Mouse (Mus musculus): ENCODE measurements at regions not wholly inside any gene's neighbourhood (a gene's known extent, or its start where the extent isn't known, plus 50 kb on each side); places are given as distances from the start of the nearest gene placed in this dataset.

DNA sequence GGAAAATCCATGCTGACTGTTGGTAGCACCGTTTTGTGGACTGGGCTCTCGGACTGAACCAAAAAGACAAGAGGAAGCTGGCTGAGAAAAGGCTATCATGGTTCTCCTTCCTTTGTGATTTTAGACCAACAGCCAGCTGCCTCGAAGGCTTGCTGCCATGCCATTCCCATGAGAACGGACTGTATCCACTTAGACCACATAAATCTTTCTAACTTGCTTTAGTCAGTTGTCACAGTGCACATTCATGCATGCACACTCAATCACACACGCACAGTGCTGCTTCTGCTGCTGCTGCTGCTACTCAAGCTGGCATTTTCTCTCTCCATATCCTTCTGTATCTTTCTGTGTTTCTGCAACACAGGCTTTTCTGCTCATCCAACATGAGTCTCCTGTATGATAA, 1405.8 kb downstream of the Gsdmc2 start:
- Histone ChIP-seq H3K36me3 (ENCODE audit: control insufficient read depth, insufficient read depth, low read length) (no peaks in the 10 kb centered on the region), H3K4me1 (ENCODE audit: control insufficient read depth, insufficient read depth, insufficient read length, low read length) (no peaks in the 10 kb centered on the region), H3K27me3 (ENCODE audit: control insufficient read depth, insufficient read depth, low read length) (no peaks in the 10 kb centered on the region), H3K4me3 (ENCODE audit: low read depth, low read length) (no peak overlapping the region), H3K27ac (ENCODE audit: insufficient read depth, low read depth, low read length) (no peak overlapping the region)
- TF ChIP-seq POLR2A (IDR thresholded peaks at IDR 0.05; ENCODE audit: low read depth, low read length) (no peak), CTCF (IDR thresholded peaks at IDR 0.05; ENCODE audit: extremely low read depth, insufficient read length, insufficient replicate concordance, low read depth, low read length) (no peak)
- 83% methylated on average over 5 of the region's 5 CpGs for WGBS

DNA sequence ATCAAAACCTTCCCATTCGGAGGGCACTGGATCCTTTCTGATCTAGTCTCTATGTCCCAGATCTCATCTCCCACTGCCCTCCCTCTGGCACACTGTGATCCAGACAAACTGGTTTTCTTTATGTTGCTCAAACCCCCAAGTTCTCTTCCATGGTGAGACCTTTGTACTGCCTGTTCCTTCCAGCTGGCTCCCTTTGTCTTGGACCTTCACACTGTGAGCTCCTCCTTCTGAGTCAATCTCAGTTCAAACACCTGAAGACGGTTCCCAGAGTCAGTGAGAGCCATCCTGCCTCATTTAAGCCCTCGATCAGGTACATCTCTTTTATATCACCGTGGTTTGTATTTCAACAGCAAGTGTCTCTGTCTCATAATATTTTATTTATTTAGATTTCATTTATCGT, 1408.3 kb downstream of the Gsdmc2 start:
- Histone ChIP-seq H3K4me3 (ENCODE audit: low read depth, low read length) (no peak overlapping the region), H3K27me3 (ENCODE audit: control insufficient read depth, insufficient read depth, low read length) (no peaks in the 10 kb centered on the region), H3K36me3 (ENCODE audit: control insufficient read depth, insufficient read depth, low read length) (no peaks in the 10 kb centered on the region), H3K27ac (ENCODE audit: insufficient read depth, low read depth, low read length) (no peak overlapping the region), H3K4me1 (ENCODE audit: control insufficient read depth, insufficient read depth, insufficient read length, low read length) (no peaks in the 10 kb centered on the region)
- WGBS: 73% methylated on average over 5 of the region's 5 CpGs
- no peak for TF ChIP-seq CTCF (IDR thresholded peaks at IDR 0.05; ENCODE audit: extremely low read depth, insufficient read length, insufficient replicate concordance, low read depth, low read length)
- TF ChIP-seq POLR2A (IDR thresholded peaks at IDR 0.05; ENCODE audit: low read depth, low read length): no peak

DNA sequence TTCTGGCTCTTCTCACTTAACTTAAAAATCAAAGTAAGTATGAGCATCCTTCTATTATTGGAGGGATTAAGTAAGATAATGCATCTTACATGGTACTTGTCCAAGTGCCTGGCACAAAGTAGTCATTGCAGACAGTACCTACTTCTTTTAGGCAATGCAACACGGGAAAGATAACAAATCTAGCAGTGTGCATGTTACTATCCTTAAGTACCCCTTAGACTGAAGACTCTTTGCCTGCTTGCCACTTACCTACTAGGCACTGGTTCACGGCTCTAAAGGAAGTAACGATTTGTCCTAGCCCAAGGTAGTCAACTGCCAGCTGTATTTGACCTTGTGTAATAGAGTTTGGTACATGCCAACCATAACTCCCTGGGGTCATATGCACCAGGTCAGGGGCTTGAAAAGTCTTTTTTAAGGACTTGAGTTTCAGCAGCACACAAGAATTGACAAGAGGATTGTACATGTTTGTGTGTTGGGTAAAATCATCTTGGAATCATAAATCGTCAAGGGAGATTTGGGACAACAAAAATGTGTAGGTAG, 1409.8 kb downstream of the Gsdmc2 start:
- TF ChIP-seq POLR2A (IDR thresholded peaks at IDR 0.05; ENCODE audit: low read depth, low read length): no peak
- no peak for TF ChIP-seq CTCF (IDR thresholded peaks at IDR 0.05; ENCODE audit: extremely low read depth, insufficient read length, insufficient replicate concordance, low read depth, low read length)
- Histone ChIP-seq H3K36me3 (ENCODE audit: control insufficient read depth, insufficient read depth, low read length) (no peaks in the 10 kb centered on the region), H3K4me3 (ENCODE audit: low read depth, low read length) (no peak overlapping the region), H3K27me3 (ENCODE audit: control insufficient read depth, insufficient read depth, low read length) (no peaks in the 10 kb centered on the region), H3K27ac (ENCODE audit: insufficient read depth, low read depth, low read length) (no peak overlapping the region), H3K4me1 (ENCODE audit: control insufficient read depth, insufficient read depth, insufficient read length, low read length) (no peaks in the 10 kb centered on the region)
- WGBS: 87% methylated on average over 4 of the region's 4 CpGs

DNA sequence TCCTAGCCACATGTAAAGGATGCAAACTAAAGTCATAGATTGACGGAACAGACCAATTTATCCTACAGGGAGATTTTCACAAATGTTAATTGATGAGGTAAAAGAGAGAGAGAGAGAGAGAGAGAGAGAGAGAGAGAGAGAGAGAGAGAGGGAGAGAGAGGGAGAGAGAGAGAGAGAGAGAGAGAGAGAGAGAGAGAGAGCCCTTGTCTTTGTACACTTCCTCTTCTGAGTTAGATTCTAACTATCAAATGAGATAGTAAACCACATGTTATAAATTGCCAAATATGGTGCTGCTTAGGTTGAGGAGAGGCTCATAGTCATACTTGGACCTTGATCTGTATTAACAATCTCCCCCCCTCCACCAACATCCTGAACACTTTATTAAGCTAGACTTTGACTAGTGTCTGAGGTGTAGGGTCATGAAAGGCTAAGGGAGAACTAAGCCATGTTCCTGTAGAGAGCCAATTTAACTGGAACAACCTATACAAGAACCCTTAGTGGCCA, 1412.2 kb downstream of the Gsdmc2 start:
- H3K27me3 ChIP-seq (ENCODE audit: control insufficient read depth, insufficient read depth, low read length): no peaks in the 10 kb centered on the region
- WGBS: 94% methylated on average over 1 of the region's 1 CpGs
- TF ChIP-seq POLR2A (IDR thresholded peaks at IDR 0.05; ENCODE audit: low read depth, low read length): no peak
- no peak for TF ChIP-seq CTCF (IDR thresholded peaks at IDR 0.05; ENCODE audit: extremely low read depth, insufficient read length, insufficient replicate concordance, low read depth, low read length)
- no peak overlapping the region for H3K27ac ChIP-seq (ENCODE audit: insufficient read depth, low read depth, low read length)
- no peak overlapping the region for H3K4me3 ChIP-seq (ENCODE audit: low read depth, low read length)
- no peaks in the 10 kb centered on the region for H3K4me1 ChIP-seq (ENCODE audit: control insufficient read depth, insufficient read depth, insufficient read length, low read length)
- H3K36me3 ChIP-seq (ENCODE audit: control insufficient read depth, insufficient read depth, low read length): no peaks in the 10 kb centered on the region

DNA sequence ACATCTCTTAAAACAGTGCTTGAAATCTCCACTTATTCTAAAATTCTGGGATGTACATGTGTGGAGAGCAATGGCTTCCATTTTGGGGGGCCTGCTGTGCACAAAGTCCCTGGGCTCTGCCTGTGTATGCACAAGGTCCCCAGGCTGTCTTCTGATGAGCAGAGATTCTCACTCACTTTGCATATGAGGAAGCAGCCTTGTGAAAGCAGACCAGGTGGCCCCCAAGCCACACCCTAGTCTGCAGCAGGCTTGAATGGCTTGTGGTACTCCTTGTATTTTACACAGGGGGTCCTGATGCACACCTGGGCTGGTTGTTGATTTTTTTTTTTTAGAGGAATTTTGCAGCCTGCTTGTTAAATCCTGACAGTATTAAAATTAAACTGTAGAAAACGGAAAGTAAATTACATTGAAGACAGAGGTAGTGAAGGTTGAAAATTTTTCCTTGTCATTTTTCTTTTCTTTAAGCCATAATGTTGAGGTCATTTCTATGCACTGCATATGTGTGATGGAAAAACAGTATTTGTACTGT, 1413.8 kb downstream of the Gsdmc2 start:
- 81% methylated on average over 1 of the region's 1 CpGs for WGBS
- Histone ChIP-seq H3K4me1 (ENCODE audit: control insufficient read depth, insufficient read depth, insufficient read length, low read length) (no peaks in the 10 kb centered on the region), H3K4me3 (ENCODE audit: low read depth, low read length) (no peak overlapping the region), H3K27me3 (ENCODE audit: control insufficient read depth, insufficient read depth, low read length) (no peaks in the 10 kb centered on the region), H3K27ac (ENCODE audit: insufficient read depth, low read depth, low read length) (no peak overlapping the region), H3K36me3 (ENCODE audit: control insufficient read depth, insufficient read depth, low read length) (no peaks in the 10 kb centered on the region)
- no peak for TF ChIP-seq POLR2A (IDR thresholded peaks at IDR 0.05; ENCODE audit: low read depth, low read length)
- no peak for TF ChIP-seq CTCF (IDR thresholded peaks at IDR 0.05; ENCODE audit: extremely low read depth, insufficient read length, insufficient replicate concordance, low read depth, low read length)

DNA sequence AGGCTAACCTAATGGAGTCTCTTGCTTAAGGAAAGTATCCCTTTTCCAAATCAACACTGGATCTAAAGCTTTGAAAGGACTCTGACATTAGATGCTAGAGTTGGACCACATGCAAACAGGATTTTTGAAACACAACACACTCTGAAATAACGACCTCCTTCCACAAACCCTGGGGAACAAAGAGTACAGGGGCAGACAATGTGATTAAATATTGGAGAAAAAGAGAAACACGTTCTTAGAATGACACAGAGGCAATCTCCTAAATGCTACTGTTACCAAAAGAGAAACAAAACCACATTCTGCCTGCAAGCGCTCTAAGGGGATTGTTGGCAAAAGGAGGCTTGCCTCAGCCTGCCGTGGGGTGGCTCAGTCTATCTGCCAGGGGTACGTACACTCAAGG, 1422.0 kb downstream of the Gsdmc2 start:
- TF ChIP-seq CTCF (IDR thresholded peaks at IDR 0.05; ENCODE audit: extremely low read depth, insufficient read length, insufficient replicate concordance, low read depth, low read length) (no peak), POLR2A (IDR thresholded peaks at IDR 0.05; ENCODE audit: low read depth, low read length) (no peak)
- no peak overlapping the region for H3K27ac ChIP-seq (ENCODE audit: insufficient read depth, low read depth, low read length)
- no peaks in the 10 kb centered on the region for H3K27me3 ChIP-seq (ENCODE audit: control insufficient read depth, insufficient read depth, low read length)
- H3K4me3 ChIP-seq (ENCODE audit: low read depth, low read length): no peak overlapping the region
- H3K36me3 ChIP-seq (ENCODE audit: control insufficient read depth, insufficient read depth, low read length): no peaks in the 10 kb centered on the region
- 79% methylated on average over 5 of the region's 5 CpGs for WGBS
- no peaks in the 10 kb centered on the region for H3K4me1 ChIP-seq (ENCODE audit: control insufficient read depth, insufficient read depth, insufficient read length, low read length)

DNA sequence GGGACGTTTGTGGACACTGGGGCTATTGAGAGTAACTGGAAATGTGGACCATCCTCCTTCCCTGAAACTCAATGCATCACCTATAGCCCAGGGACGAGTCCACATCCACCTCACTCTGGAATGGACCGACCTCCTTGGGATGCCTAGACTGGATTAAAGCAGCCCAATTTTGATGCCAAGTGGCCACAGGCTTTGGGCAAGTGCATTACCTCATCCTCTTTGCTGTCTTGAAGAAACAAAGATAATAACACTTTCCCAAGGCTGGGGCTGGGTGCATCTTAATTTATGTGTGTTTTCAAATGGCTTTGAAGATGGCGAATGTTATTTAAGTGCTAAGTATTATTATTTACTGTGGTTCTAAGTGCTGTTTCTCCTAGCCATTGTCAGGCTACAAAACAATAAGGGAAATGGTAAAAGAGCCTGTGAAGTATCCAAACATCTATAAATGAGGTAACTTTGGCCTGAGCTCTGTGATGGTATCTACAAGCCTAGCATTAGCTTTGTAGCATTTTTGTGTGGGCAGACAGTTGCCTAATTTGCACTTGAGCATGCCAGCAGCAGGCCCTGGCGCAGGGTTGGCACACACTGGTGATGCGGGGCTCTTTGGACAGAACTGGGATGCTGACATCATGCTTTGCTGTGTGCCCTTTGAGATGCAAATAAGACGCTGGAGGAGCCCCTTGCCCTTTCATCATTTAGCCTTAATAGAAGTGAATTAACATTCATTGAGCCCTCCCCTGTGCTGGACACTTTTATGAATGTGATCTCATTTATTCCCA, 1423.7 kb downstream of the Gsdmc2 start:
- no peak overlapping the region for H3K4me3 ChIP-seq (ENCODE audit: low read depth, low read length)
- 93% methylated on average over 7 of the region's 7 CpGs for WGBS
- TF ChIP-seq CTCF (IDR thresholded peaks at IDR 0.05; ENCODE audit: extremely low read depth, insufficient read length, insufficient replicate concordance, low read depth, low read length) (no peak), POLR2A (IDR thresholded peaks at IDR 0.05; ENCODE audit: low read depth, low read length) (no peak)
- no peaks in the 10 kb centered on the region for H3K4me1 ChIP-seq (ENCODE audit: control insufficient read depth, insufficient read depth, insufficient read length, low read length)
- no peak overlapping the region for H3K27ac ChIP-seq (ENCODE audit: insufficient read depth, low read depth, low read length)
- no peaks in the 10 kb centered on the region for H3K36me3 ChIP-seq (ENCODE audit: control insufficient read depth, insufficient read depth, low read length)
- no peaks in the 10 kb centered on the region for H3K27me3 ChIP-seq (ENCODE audit: control insufficient read depth, insufficient read depth, low read length)

All from small intestine, adult 2 months (tissue).